Mouse (Mus musculus): ENCODE measurements around the gene Gm28434.

Gene Gm28434

DNA sequence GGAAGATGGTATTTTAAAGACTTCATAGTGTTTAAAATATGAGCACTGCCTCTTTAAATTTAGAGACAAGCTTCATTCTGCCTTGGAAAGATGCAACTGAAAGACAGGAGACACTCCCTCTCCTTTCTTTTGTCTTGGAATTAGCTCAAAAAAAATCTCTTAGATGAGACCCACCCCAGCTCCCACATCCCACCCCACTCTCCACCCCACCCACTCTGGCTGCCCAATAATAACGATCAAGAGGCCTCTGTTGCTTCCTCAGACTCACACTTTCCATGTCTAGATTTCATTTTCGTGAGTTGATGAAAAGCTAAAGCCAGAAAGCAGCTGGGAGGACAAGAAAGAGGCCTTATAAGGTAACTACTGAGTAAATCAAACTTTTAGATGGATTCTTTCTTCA is at the start of gene Gm28434, which contains the start of gene 2310003L06Rik:
Gene Gm28434 (plus strand): TSS at position 317 of the 400 bp plus-strand sequence.
Gene 2310003L06Rik (plus strand): TSS at position 259 of the 400 bp plus-strand sequence.
- no peak for DNase-seq (ENCODE audit: low spot score)

DNA sequence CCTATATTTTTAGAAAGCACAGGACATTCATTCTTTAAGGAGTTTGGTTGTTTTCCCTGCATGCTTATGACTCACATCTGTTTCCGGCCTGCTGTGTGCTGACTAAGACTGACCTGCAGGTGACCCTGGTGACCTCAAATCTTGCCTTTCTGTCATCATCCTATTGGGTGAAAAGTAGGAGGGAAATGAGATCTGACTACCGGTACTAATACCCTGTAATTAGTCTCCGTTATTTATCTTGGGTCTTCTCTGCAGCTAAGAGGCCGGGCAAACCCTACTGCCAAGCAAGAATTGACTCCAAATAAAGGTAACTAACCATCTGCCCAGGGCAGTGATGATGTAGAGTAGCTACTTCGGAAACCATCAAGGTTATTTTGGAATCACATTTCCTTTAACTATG is 43.9 kb upstream of the Gm28434 start, which contains the start of gene Csn3:
Gene Csn3 (plus strand): TSS at position 208 of the 400 bp plus-strand sequence.
- DNase-seq (ENCODE audit: low spot score) = no peak

DNA sequence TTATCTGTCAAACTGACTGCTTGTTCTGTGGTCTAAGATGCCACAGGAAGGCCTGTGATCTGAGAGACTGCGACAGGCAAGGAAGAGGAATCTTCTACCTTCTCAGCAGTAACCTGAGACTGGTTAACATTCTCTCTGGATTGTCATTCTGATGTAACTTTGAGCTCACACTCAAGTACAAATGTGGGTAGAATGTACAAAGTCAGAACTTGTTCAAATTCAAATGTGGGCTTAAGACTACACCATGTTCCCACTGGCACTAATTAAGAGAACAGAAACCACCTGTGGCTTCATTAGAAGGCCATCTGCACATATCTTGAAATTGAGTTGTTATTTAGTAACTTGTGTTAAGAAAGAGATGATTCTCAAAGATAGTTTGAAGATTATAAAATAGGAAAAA is 37.7 kb upstream of the Gm28434 start:
- no peak for DNase-seq (ENCODE audit: low spot score)

DNA sequence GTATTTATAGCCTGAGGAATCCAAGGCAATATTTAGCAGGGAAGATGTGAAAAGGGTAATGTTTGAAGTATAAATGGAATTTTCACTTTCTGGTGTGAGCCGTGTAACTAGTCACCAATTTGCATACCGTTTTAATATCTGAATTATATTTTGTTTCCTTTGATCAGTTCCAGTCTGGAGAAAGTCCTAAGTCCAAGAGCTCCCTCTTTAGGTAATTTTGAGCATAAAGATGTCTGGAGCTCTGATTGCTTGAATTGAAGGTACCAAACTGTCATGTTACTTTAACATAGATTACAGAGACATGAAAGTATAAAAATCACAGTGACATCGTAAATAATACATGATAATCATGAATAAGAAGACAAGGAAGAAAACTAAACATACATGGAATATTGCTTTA is 28.6 kb upstream of the Gm28434 start:
- no peak for DNase-seq (ENCODE audit: low spot score)

DNA sequence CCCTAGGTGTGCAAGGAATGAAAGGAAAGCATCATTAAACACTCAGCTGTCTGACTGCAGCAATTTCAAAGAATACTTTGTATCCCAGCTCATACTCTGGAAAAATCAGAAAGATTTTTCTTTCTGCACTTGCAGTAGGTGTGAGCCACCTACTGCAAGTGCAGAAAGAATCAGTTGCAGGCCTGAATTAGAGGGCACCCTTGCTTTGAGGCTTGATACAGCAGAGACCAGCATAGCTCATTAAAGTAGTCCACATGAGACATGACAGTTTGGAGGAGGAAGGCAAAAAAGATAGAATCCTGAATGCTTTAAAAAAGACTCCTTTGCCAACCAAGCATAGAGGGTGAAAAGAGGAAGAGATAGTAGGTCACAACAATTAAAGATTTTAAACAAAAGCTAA is 26.8 kb upstream of the Gm28434 start:
- no peak for DNase-seq (ENCODE audit: low spot score)

DNA sequence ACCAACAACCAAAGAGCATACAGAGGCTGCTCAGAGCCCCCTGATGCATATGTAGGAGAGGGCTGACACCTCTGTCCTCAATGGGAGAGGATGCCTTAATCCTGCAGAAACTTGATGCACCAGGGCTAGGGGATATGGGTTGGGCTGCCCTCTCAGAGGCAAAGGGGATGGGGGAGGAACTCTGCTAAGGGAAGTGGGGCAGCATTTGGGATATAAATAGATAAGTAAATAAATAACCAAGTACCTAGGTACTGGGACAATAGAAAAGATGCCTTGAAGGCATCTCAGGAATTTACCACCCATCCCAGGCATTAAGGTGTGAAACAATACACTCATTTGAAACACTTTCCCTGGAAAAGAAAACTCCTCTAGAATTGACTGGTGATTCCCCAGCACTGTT is 17.5 kb upstream of the Gm28434 start:
- DNase-seq (ENCODE audit: low spot score) = no peak

DNA sequence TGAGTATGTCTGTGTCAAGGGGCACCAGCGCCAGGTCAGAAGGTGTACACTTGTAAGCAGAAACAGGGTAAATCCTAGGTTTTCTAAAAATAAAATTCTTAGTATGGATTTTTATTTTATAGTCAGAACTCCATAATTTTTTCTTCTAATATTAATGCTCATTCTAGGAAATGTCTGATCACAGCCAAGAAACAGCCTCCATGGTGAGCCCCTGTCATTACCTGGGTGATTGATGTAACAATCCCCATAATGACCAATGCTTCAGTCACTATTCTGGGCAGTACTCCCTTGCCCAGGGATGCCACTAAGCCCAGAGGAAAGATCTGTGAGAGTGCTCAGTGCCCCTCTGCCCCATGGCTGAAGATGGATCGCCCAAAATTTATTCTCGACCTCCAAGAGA is 9.8 kb downstream of the Gm28434 start, which contains the start of gene Cabs1:
Gene Cabs1 (plus strand): TSS at position 301 of the 400 bp plus-strand sequence.
- no peak for DNase-seq (ENCODE audit: low spot score)

DNA sequence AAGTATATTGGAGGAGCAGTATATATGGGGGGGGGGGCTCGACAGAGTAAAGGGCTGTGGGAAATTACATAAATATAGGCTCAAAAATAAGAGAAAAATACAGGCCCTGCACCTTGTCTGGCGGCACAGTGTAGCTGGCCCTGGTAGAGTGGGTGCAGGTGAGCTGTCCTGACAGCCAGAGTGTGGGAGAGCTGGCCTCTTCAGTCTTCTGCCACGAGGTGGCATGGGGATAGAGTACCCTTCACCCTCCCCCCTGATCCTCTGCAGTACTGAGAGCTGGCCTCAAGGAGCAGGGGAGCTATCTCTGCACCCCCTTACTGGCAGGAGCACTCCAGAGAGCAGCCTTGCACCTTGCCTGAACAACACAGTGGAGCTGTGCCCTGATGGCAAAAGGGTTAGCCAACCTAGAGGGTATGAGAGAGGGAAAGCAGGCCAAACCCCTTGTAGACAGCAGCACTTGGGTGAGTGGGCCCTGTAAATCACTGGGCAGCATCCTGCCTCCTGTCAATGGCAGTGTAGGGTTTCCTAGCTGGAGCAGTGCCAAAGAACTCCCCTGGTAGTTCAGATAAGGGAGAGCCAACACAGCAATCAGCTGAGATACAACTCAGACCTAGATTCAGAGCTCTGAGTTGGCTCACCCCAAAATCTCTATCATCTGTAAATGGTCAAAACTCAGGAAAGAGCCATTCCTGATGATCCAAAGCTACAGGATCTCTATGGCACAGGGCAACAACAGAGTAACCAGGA is 13.3 kb downstream of the Gm28434 start:
- DNase-seq (ENCODE audit: low spot score) = no peak

DNA sequence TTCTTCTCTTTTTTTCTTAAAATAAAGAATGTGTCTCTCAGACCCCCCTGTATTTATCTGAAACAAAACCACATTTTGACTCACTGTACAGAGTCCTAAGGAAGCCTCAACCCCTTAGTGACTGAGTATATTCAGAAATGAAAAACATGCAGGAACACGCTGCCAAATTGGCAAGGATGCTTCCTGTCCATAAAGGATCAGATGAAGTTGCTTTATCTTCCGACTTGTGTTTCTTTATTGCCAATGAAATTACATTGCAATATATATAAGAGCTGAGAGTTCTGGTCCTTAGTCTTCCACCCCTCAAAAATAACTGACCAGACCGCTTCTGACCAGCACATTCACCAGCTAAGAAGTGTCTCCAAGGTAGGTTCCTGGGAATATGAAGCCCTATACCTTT is 32.9 kb downstream of the Gm28434 start, which contains the start of gene Smr3a:
Gene Smr3a (plus strand): TSS at position 301 of the 400 bp plus-strand sequence.
- DNase-seq (ENCODE audit: low spot score) = no peak

DNA sequence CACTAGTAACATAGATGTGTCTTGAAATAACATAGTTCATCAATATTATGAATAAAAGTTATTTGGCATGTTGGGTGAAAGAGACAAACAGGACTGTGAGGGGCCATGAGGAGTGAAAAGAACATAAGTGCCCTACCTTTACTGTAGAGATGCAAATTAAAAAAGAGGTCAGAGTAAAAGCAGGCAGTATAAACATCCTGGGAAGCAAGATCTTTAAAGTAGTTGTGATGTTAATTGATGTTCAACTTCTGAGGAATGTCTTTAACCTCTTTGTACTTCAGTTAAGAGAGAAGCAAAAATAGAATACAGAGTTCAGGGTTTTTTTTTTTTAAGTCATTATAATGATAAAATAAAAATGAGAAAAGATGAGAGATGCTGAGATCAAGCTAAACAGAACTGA is 35.9 kb downstream of the Gm28434 start:
- no peak for DNase-seq (ENCODE audit: low spot score)

Data from adipocyte (in vitro differentiated cells).